Mouse (Mus musculus): ENCODE data around the gene Smim6.

Gene Smim6

GRCm38 (mm10) chr11:115900561-115901337 lies 11.1 kb upstream of the Smim6 start:
- DNase-seq (ENCODE audit: low read depth, low spot score) = no peak

DNA sequence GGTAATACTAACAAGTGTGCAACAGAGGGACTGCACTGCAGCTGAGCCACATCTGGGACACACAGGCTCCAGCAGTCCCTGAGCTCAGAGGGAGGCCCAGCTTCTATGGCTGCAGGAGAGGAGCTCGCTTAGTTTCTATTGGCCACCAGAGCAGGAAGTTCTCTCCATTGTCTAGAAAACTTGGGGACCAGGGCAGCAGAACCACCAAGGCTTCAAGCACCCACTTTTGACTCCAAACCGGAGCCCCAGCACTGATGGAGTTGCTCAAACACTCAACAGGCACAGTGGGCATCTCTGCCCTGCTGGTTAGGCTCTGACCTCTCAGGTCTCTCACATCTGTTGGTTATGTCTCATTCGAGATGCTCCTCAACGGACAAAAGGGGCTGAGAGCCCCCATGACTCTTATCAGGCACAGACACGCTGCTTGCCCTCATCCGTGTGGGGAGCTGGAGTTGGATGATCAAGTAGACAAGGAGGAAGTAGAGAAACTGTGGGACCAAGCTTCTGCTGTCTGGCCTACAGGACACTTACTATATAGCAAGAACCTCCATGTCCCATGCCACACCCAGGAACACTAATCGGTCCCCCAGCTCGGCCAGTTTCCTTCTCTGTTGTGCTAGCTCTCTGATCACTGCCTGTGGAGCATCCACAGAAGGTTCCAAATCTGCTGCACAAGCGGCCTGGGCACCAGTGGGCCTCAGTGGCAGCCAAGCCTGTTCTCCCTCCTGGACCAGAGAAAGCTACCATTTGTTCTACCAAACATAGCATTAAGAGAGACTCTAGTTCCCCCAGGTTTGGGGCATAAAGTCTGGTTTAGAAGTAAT lies 10.3 kb upstream of the Smim6 start:
- DNase-seq (ENCODE audit: low read depth, low spot score) = no peak

DNA sequence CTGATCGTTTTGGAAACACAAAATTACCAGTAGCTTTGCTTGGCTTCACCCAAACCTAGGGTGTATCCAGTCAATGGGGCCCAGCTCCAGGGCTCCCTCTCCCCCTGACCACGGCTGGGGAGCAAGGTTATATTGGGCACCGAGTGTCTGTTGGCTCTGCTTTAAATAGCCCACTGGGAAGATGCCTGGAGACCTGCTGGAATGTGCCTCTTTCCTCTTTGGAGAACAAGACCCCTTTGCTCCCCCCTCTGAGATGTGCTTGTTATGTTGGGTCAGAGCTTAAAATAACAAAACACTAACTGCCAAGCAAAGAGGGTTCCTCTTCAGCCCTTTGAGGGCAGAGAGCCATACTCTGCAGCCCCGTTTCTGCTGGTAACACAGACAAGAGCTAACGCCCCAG lies 9.6 kb upstream of the Smim6 start:
- DNase-seq (ENCODE audit: low read depth, low spot score) = no peak

DNA sequence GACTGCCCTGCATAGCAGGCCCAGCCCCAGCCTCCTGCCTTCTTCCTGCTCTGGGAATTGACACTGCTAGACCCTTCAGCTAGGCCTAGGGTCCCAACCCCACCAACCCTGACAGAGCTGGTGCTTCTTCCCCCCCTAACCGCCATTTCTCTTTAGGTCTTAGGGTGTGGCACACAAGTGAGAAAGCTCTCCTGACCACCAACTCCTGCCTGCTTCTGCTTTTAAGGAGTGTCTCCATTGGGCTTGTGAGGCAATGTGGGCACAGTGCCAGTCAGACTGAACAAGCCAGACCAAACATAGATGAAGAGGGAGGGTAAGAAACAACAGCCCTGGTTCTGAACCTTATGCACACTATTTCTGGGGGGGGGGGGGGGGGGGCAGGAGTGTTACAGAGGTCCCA lies 9.0 kb upstream of the Smim6 start:
- DNase-seq (ENCODE audit: low read depth, low spot score) = no peak

DNA sequence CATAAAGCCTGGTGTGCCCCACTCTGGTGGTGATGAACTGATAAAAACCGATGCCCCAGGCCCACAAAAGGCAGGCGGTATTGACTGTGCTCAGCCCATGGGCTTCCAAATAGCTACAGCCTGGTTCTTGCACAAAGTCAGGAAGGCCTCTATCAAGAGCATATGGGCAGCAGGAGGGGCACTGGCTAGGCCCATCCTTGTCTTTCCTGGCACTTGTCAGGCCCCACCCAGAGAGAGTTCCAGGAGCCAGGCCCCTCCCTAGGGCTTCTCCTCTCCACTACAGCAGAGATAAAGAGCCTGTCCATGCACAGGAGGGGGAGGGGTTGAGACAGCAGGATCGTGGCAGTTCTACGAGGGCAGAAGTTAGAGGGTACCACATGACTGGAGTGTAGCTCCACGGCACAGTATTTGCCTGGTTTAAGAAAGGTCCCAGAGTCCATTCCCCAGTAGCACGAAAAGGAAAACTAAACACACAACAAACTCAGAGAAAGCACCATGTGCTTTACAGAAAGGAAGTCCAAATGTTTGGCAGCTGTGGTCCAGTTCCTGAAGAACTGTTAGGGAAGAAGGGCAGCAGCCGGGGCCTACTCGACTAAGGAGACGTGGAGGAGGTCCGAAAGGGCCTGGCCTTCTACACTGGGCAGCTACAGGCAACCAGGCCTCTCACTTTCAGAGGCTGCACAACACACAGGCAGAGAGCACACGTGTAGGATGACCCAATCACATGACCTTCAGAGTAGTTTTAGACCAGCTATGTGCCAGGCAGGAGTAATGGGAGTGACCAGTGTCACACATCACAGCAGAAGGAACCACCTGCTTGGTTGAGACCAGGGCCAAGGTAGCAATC lies 8.2 kb upstream of the Smim6 start:
- DNase-seq (ENCODE audit: low read depth, low spot score) = no peak

- no peak for DNase-seq (ENCODE audit: low read depth, low spot score)
Observed at GRCm38 (mm10) chr11:115904231-115904955, 7.4 kb upstream of the Smim6 start.

DNA sequence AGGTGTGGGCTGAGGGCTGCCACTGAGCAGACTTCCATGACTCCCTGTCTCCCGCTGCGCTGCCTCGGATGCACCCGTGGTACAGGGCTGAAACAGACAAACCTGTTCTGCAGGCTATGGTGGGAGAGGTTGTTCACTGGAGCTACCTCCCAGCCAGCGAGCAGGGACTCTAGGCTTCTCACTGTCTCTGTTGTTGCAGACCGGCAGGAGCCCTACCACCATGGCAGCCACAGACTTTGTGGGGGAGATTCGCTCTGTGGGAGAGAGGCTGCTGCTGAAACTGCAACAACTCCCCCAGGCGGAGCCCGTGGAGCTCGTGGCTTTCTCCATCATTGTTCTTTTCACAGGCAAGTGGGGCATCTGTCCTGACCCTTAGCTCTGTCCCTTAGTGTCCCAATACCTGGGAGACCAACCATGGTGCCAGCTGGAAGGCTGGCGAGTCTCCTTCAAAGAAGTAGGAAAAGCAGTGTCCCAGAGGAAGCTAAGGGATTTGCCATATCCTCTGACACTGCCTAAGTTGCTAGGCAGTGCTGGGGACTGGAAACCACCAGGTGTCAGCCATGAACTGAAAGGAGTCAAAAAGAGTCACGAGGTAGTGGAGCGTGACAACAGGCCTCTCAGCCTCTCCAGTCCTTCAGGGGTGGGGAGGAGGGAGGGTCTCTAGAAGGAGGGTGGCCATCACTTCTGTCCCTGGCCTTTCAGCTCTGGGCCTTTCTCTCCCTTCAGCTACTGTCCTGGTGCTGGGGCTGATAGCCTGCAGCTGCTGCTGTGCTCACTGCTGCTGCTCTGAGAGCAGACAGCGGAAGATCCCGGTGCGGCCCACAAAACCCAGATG lies 6.6 kb upstream of the Smim6 start:
- peak; percentile 19 for DNase-seq (ENCODE audit: low read depth, low spot score)

GRCm38 (mm10) chr11:115906116-115906515 lies 5.7 kb upstream of the Smim6 start:
- no peak for DNase-seq (ENCODE audit: low read depth, low spot score)

DNA sequence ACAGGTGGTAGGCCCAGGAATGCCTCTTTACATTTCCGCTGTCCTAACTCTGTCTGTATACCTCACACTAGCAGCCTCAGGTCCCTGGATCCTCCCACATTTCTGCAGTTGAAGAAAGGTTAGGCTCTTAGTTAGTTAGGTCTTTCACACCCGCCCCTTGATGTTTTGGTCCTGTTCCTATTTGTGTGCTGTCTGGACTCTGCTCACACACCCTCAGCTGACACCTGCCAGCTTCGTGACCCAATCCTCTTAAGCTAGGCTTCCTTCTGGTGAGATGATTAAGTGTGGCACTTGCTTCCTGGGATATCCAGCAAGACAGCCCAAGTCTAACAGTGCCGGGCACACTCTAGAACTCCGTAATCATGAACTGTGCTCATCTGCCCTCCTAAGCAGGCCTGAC lies 5.3 kb upstream of the Smim6 start:
- DNase-seq (ENCODE audit: low read depth, low spot score) = no peak

DNA sequence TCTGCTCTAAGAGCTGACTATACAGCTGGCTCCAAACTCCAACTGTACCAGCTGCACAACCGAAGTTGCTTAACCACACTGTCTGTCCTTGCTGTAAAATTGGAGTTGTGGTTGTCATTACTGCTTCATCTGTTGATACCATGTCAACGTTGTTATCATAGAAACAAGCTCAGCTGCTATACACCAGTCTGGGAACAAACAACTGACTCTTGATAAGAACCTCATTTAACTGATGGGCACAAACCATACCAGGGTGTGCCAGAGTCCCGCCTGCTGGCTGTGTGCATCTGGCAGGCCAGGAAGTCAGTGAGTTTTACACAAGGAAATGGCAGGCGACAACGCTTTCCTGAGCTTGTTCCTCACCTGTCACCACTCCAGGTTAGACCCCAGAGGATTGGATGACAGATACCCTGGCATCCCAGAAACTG lies 669 bp upstream of the Smim6 start:
- DNase-seq (ENCODE audit: low read depth, low spot score) = no peak

DNA sequence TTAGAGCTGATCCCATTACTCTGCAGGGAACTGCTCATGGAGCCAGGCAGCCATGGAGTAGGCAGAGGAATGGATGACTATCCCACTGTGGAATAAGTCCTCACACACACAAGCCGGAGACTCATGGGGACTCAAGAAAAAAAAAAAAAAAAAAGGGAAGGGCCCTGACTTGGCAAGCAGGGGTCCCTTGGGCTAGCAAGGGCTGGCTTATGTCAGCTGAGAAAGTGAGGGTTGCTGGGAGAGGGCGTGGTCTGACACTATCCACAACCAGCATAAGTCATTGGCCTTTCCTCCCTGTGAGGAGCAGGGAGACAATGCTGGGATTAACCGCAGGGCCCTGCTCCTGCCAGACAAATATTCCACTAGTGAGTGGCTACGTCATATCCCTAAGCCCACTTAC lies 4.8 kb downstream of the Smim6 start:
- no peak for DNase-seq (ENCODE audit: low read depth, low spot score)

DNA sequence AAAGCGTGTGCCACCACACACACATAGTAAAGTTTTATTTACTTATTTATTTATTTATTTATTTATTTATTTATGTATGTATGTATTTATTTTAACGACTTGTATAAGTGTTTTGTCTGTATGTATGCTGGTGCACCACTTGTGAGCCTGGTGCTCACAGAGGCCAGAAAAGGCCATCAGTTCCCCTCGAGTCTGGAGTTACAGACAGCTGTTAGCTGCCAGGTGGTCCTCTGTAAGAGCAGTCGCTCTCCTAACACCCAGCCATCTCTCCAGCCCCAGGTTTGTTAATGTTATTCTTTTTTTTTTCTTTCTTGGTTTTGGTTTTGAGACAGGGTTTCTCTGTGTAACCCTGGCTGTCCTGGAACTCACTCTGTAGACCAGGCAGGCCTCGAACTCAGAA lies 6.8 kb downstream of the Smim6 start:
- no peak for DNase-seq (ENCODE audit: low read depth, low spot score)

DNA sequence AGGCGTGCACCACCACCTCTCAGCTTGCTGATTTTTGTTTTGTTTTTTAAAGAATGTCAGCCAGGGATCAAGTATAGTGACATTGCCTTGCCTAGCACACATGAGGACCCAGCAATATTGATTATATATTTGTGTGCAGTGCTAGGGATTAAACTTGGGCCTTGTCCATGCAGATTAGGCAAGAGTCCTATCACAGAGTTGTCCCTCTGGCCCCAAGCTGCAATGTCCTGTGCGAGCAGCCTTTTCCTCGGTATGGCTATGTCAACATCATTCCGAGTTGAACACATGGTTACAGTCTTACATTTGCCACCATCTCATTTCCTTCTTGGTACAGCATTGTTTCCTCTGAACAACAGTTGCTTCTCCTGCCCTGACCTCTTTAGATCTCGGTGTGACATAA lies 7.3 kb downstream of the Smim6 start:
- DNase-seq (ENCODE audit: low read depth, low spot score) = no peak

DNA sequence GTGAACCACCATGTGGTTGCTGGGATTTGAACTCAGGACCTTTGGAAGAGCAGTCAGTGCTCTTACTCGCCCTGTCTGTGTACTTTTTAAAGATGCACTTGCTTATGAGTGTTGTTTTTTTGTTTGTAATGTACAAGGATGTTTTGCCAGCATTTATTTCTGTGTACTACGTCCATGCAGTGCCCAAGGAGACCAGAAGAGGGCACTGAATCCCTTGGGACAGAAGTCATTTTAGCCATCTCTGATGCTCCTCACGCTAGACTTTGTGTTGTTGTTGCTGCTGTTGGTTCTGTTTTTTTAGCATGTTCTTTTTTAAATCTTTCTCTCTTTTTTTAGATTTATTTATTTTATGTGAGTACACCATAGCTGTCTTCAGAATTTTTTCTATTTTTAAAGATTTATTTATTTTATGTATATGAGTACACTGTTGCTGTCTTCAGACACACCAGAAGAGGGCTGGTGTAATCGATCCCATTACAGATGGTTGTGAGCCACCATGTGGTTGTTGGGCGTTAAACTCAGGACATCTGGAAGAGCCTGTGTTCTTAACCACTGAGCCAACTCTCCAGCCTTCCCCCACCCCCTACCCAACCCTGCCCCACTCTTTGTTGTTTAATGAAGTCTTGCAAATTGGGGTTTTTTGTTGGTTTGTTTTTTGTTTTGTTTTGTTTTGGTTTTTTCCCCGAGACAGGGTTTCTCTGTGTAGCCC lies 8.4 kb downstream of the Smim6 start:
- DNase-seq (ENCODE audit: low read depth, low spot score) = no peak

DNA sequence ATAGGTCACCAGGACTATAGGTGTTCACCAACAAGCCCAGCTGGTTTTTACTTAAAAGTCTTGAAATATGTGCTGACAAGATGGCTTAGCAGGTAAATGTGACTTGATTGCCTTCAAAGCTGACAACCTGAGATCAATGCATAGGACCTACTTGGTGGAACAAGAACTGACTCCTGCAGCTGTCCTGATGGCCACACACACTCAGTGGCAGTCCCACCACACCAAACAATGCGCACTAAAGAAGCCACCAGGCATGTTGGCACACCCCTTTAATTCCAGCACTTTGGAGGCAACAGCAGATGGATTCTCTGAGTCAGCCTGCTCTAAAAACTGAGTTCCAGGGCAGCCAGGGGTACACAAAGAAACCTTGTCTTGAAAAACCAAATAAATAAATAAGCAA lies 10.2 kb downstream of the Smim6 start:
- no peak for DNase-seq (ENCODE audit: low read depth, low spot score)

DNA sequence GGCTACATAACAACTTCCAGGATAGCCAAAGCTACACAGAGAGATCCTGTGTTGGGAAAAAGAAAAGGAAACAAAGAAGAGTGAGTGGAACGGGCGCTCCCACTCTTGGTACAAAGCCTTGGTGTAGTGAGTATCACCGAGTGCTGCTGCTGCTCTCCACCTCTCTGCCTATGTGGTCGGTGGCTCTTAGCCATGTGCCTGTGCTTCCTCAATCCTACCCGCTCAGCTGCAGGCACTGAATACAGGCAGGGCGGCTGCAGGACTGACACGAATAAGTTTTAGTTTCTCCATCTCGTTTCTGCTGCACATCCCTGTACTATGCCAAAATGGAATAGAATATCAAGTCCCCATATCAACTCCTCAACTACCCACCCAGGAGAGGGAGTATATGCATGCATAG lies 17.2 kb downstream of the Smim6 start:
- DNase-seq (ENCODE audit: low read depth, low spot score) = no peak

DNA sequence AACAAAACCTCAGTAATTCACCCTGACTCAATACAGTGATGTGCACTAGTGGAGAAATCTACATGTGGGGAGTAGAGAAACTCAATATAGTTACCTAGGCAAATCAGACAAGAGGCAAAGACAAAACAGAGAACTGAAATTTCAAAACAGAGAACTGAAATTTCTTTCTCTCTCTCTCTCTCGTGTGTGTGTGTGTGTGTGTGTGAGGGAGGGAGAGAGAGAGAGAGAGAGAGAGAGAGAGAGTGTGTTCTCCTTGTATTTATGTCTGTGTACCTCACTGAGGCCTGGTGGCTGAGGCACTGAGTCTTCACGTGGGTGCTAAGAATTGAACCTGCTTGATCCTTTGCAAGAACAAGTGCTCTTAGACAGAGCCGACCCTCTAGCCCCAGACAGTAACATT lies 18.0 kb downstream of the Smim6 start:
- no peak for DNase-seq (ENCODE audit: low read depth, low spot score)

GRCm38 (mm10) chr11:115931235-115931634 lies 19.4 kb downstream of the Smim6 start:
- DNase-seq (ENCODE audit: low read depth, low spot score) = no peak

DNA sequence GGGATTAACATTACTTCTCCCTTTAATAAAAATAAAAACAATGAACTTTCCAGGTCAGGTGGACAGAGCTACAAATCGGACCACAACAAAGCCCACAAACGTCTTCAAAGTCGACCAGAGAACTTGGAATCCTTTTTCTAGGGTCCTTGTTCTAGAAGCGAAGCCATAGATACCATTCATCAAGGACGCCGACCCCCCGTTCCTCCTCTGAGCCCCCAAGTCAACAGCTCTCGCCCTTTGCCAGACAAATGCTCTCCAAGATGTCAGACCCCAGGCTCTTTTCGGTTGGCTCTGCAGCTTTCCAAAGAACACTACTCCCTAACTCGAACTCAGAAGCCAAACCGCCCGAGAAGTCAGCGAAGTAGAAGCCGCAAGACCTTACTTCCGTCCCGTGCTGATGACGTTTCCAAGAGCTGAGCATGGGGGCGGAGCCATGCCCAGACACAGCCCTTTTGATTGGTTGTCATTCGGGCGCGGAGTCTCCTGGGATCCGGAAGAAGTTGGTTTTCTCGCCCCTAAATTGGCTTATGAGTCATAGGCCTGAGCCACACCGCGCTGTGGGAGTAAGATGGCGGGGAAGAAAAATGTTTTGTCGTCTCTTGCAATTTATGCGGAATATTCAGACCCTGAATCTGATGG lies 21.4 kb downstream of the Smim6 start, which contains the start of the genes Sap30bp and Recql5:
Gene Sap30bp, plus strand, starts transcription at position 175 of the 639 bp plus-strand sequence.
Gene Recql5, minus strand, starts transcription at position 370 of the 639 bp plus-strand sequence.
- DNase-seq (ENCODE audit: low read depth, low spot score) = peak; percentile 98

All from telencephalon, adult 2 months (tissue).